Comparison of ENCODE assay signal across 24 mouse cellular contexts in genomic region chr13:47164732-47165131, GRCm38 (mm10).
"Had no signal": no experiment of that assay in that cellular context is flagged by ENCODE, and none has a peak within 500 bp of the region (broad histone marks: within the 10 kb centered on the region; RNA-seq: fewer than 3 reads in every experiment).

No protein-coding gene starts in this region.

- H3K27me3 ChIP-seq: heart, embryonic 12.5 days; hindbrain, embryonic 13.5 days; hindbrain, embryonic 15.5 days; kidney, embryonic 15.5 days; liver, embryonic 13.5 days had no signal

- H3K4me3 ChIP-seq: gastrocnemius, adult 2 months; heart, embryonic 10.5 days; heart, embryonic 12.5 days; hindbrain, embryonic 13.5 days; hindbrain, embryonic 15.5 days; kidney, embryonic 15.5 days; limb, embryonic 10.5 days; limb, embryonic 12.5 days; liver, embryonic 13.5 days had no signal

- ATAC-seq: hindbrain, postnatal 0 days; intestine, embryonic 16.5 days had no signal

- H3K9ac ChIP-seq: heart, embryonic 12.5 days; hindbrain, embryonic 13.5 days; hindbrain, embryonic 15.5 days; kidney, embryonic 15.5 days; limb, embryonic 12.5 days; liver, embryonic 13.5 days had no signal

- DNase-seq: gastrocnemius, adult 2 months; gastrocnemius, postnatal 10 days; gastrocnemius, postnatal 25 days; heart, postnatal 10 days; kidney, adult 11 months; kidney, adult 2 months; kidney, adult 9 months; kidney, postnatal 14 days; kidney, postnatal 36 days; layer of hippocampus, adult 9-11 months; layer of hippocampus, postnatal 36 days; liver; liver, embryonic 13.5 days had no signal

- H3K36me3 ChIP-seq: heart, embryonic 12.5 days; hindbrain, embryonic 13.5 days; hindbrain, embryonic 15.5 days; kidney, embryonic 15.5 days; limb, embryonic 10.5 days; limb, embryonic 12.5 days; liver, embryonic 13.5 days had no signal

- H3K27ac ChIP-seq: gastrocnemius, adult 2 months; heart, embryonic 10.5 days; hindbrain, embryonic 13.5 days; hindbrain, embryonic 15.5 days; hindbrain, postnatal 0 days; kidney, embryonic 15.5 days; kidney, postnatal 0 days; limb, embryonic 10.5 days; limb, embryonic 12.5 days; liver, embryonic 13.5 days had no signal

- H3K9me3 ChIP-seq: hindbrain, embryonic 13.5 days; hindbrain, embryonic 15.5 days; limb, embryonic 10.5 days; liver, embryonic 13.5 days had no signal

- H3K4me2 ChIP-seq: heart, embryonic 12.5 days; hindbrain, embryonic 13.5 days; hindbrain, embryonic 15.5 days; kidney, embryonic 15.5 days; limb, embryonic 12.5 days; liver, embryonic 11.5 days; liver, embryonic 13.5 days had no signal

- H3K4me1 ChIP-seq: hindbrain, embryonic 13.5 days; hindbrain, embryonic 15.5 days; kidney, embryonic 15.5 days; limb, embryonic 10.5 days had no signal
